Mouse (Mus musculus): ENCODE results near the gene Gm37240.

The Gm37240 gene

GRCm38 (mm10) chr3:85108396-85108795 is 778.9 kb downstream of the Gm37240 start:
- no peak for DNase-seq

- no peak for DNase-seq
These were observed 780.4 kb downstream of the Gm37240 start for GRCm38 (mm10) chr3:85106956-85107355.

GRCm38 (mm10) chr3:85104301-85104700 is 783.0 kb downstream of the Gm37240 start:
- DNase-seq = no peak

- peak; percentile 4 for DNase-seq
These were observed 806.3 kb downstream of the Gm37240 start for GRCm38 (mm10) chr3:85080882-85081558.

GRCm38 (mm10) chr3:85064113-85064512 is 823.2 kb downstream of the Gm37240 start:
- no peak for DNase-seq

- DNase-seq = no peak
These were observed 827.2 kb downstream of the Gm37240 start for GRCm38 (mm10) chr3:85060153-85060552.

- DNase-seq = no peak
These were observed 830.1 kb downstream of the Gm37240 start for GRCm38 (mm10) chr3:85057245-85057644.

- no peak for DNase-seq
These were observed 833.8 kb downstream of the Gm37240 start for GRCm38 (mm10) chr3:85053526-85053925.

DNA sequence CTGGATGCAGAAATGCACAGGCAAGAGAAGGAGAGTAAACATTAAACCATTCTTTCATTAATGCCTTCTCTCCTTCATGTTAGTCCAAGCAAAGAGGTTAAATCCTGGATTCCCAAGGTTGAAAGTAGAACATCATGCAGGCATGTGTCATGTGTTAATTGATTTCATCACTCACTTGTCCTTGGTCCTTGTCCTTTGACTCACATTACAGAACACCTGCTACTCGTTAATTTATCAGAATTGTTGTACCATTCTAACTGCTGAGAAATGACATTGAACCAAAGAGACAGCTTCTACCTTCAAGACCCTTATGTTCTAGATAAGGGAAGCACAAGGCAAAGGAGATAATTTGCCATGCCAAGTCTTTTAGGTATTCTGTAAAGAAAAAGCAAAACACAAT is 835.1 kb downstream of the Gm37240 start:
- DNase-seq = no peak

DNA sequence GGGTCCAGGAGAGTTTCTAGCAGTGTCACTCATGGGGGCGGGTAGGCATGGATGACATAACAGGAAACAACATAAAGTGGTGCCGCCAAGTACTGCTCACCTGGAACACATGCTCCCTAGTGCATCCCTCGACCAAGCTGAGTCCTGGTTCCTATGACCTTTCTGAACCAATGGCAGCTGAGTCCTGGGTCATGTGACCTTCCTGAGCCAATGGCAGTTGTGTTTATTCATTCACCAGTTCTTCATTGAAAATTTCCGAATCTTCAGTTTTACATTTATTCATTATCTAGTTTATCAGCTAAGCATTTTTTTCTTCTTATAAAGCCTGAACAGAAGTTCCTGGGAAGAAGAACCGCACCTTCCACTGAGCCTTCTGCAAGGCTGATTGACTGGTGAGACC is 838.7 kb downstream of the Gm37240 start:
- no peak for DNase-seq

DNA sequence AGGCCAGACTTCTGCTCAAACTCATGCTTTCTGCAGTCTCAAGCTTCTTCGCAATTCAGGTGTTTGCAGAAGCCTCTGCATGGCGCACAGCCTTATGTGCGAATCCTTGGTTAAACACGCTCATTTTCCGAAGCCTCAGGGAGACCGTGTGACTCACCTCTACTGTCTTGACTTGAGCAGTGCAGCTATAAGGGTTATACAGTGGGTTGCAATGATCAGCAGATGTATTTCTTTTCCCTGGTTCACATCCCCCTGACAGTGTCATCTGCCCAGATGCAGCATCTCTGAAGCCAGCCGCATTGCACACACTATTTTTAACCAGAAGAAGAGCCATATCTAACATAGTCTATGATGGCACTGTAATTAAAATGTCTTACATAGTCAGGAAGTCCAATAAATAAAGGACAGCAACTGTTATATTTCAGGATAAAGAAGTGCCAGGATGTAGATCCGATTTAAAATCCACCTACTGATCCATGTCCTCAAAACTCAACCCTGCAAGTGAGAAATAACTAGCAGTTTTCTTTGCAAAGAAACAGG is 843.6 kb downstream of the Gm37240 start:
- no peak for DNase-seq

- no peak for DNase-seq
These were observed 845.2 kb downstream of the Gm37240 start for GRCm38 (mm10) chr3:85042126-85042525.

DNA sequence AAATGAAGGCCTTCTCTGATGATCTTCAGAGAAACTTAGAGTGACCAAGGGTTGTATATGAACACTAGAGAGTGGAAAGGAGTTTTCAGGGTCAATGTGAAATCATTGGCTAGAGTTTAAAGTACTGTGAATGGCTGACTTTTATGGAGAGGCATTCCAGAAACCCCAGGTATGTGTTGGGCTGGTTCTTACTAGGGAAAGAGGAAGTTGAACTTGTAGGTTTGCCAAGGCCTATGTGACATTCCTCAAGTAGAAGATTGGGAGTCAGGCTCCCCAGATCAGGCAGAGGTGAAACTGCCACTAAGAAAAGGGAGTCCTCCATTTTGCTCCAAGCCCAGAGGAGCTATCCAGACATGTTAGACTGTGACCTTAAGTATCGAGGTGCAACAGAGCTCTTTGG is 858.2 kb downstream of the Gm37240 start:
- no peak for DNase-seq

DNA sequence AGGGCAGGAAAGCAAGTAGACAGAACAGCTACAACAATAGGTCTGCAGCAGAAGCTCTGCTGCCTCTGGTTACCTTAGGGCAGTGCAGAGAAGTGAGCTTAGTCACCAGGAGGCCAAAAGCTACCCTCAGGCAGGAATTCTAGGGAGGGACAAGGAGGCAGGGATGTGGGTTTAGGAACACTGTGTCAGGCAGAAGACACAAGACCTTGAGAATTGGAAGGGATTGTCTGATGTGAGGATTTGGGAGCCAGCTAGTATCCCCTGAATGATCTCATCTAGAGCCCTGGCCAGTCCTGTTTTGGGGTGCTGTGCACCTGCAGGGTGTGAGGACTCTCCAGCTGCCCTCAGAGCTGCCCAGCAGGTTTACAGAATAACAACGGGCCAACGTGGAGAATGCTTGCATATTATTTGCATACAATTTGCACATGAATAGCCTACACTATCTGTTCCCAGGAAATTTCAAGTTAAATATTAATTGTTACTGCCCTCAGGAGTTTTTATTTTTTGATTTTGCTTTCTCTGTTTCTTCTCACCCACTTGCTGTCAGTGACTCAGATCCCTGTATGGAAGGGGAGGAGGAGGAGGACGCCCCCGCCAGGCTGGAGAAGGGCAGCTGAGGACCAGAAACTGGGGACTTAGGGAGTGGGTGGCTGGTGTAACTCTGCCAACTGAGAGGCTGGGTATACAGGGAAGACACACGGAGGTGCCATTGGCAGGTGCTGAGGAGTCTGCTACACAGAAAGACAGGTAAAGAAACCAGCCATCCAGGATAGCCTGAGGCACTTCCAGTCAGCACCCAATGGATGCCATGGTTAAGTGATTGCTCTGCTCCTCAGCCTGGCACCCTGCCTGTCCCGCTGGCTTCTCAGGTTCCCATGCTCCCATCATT is 862.3 kb downstream of the Gm37240 start:
- peak; percentile 65 for DNase-seq

DNA sequence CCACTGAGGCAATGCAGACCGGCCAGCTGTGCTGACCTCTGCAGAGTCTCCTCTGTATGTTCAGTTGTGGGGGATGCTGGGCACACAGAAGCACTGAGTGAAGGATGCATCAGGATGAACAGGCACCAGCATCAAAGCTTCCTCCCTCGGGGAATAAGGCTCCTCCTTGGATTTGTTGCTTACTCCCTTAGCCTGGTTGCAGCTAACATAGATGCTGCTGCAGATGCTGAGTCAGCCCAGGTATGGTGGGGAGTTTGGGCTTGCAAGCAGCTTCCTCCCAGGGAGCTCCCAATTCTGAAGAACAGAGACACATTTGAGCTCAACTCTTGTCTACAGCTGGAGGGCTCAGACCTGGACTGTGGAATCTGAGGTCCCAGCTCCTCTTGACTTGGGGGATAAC is 863.1 kb downstream of the Gm37240 start:
- no peak for DNase-seq

DNA sequence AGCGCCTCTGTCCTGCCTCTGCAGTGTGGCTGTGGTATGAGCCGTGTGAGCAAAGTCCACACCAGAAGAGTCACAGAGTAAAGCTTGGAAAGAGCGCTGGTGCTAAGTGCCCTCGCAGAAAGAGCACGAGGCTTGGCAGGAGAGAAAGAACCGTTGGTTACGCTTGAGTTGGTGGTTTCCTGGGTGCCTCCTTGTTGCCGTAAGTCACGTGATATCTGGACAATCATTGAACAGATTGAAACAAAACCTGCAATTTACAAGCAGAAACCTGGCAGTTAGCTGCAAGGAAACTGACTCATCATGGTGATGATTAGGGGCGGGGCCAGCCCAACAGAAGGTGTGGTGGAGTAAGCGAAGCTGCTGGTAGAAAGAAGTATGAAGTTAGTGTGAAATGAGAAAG is 864.5 kb downstream of the Gm37240 start:
- peak; percentile 78 for DNase-seq

GRCm38 (mm10) chr3:85021816-85022215 is 865.5 kb downstream of the Gm37240 start:
- no peak for DNase-seq

DNA sequence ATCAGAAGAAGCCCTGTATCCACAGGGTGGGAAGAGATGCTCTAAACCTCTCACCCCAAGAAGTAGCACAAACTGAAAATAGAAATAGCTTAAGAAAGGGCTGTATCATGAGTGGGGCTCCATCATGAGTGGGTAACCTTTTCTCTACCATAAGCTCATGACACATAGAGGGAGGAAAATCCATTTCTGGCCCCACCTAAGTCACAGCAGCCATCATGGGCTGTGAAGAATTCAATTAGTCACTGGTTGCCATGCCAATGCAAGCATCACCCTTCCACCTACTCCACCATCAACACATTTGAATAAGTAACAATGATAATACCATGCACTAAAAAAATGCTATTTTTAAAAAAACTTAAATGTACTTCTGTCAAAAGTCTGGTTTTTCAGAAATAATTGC is 867.2 kb downstream of the Gm37240 start:
- DNase-seq = no peak

GRCm38 (mm10) chr3:85015667-85016066 is 871.7 kb downstream of the Gm37240 start:
- DNase-seq = no peak

GRCm38 (mm10) chr3:85012889-85013288 is 874.4 kb downstream of the Gm37240 start:
- DNase-seq = no peak

DNA sequence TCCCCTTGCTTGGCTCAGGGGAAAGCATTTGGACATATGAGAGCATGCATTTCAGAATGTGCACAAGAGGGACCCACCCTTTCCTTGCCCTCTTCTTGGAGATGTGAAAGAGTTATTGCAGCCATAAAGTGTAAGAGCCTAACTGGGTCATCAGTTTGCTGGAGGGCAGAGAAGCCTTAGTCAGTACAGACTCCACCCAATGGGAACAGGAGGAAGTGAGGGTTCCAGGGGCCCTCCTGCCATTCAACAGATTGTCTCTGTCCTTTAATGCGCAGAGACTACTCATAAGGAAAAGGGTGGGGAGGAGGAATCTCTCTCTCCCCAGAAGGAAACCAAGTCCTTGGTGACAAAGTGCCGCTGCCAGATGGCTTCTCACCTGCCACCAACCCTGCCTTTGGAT is 882.1 kb downstream of the Gm37240 start:
- DNase-seq = no peak

- DNase-seq = no peak
These were observed 898.4 kb downstream of the Gm37240 start for GRCm38 (mm10) chr3:84988880-84989279.

DNA sequence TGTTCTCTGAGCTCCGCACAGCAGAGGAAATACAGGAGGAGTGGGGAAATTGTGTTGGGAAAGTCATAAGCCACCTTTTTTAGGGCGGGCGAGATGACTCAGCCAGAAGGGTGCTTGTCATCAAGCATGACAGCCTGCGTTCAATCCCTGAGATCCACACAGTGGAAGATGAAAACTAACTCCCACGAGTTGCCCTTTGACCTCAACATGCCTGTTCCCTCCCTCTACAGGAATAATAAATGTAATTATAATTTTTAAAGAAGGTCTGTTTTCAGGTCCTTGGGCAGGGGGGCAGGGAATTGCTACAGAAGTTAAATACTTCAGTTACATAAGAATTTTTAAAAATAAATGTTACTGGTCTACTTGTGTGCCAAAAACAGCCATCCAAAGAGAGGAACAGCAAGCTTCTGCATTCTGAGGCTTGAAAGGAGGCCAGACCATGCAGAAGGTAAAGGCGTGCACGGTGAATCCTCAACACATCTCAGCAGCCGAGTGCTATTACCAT is 902.1 kb downstream of the Gm37240 start:
- DNase-seq = no peak

GRCm38 (mm10) chr3:84982688-84983087 is 904.6 kb downstream of the Gm37240 start:
- no peak for DNase-seq
